Mouse (Mus musculus) kidney, postnatal 4 days (tissue): ENCODE data around the gene Vps16.

Experiments
- DNase-seq, 2 experiments: peaks; one replicate each; pipeline ENCODE4 v3.0.0; 2021; ENCODE audit warnings: mixed read lengths in 2 of 2

Gene Vps16

DNA sequence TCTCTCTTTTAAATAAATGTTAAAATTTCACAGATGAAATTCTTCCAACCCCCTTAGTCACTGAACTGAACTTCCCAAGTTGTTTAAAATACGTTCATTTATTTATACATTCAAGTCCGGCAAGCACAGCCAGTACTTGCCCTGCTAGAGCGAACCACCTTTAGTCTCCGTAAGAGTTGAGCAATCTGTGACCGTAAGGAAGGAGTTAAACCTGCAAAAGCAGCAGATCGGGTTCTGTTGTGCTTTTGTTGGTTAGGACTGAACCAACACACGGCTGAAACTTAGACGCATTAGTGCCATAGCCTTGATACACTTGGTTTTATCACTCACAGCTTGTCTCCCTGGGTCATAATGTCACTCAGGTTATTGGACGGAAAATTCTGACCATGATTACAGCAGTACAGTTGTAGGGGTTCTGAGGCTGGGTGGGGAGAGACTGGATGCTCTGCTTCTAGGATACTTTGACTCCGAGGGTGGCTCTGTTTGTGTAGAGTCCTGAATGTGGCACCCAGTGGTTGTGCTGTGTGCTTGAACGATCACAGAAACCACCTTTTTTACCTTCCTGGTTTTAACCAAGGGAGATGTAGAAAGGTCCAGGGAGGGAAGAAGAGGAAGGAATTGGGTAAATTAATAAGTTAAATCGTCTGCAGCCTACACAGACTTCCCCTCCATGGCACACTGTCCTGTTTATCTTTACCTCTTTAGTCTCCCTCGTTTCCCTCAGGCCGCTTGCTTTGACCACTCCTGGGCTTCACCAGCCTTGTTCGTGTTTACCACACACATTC lies 37.3 kb downstream of the Vps16 start:
- DNase-seq = no peak

DNA sequence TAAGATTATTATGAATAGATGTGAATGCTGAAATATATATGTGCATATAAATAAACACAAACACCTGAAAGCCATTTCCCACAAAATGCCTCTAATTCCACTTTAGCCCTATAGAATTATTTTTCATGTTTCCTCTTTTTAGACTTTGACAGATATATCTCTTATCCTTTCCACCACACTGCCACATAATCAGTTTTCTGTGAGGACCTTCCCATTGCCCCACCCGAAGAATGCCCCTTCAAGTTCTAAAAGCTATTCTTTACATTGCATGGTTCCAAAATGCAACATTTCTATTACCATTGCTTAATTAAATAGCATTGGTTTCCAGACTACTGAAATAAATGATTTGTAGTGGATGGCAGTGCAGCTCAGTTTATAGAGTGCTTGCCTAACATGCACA lies 42.3 kb downstream of the Vps16 start:
- DNase-seq = no peak

DNA sequence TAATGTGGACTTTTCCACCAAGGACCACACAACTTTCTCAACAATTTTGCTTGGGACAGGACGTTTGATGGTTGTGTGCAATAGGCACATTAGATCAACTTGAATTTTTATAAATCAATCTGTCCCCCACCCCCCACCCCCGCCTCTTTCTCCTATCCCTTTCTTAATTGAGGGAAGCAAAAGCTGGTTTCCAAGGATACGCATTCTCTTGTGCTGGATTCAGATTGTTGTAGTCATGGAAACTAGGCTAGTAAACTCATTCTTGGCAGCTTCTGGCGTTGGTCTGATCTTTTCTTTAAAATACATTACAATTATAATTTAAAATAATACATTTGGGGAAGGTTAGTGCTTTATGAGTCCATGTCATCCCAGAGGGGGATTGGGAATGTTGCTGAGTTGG lies 45.2 kb downstream of the Vps16 start:
- DNase-seq = no peak

DNA sequence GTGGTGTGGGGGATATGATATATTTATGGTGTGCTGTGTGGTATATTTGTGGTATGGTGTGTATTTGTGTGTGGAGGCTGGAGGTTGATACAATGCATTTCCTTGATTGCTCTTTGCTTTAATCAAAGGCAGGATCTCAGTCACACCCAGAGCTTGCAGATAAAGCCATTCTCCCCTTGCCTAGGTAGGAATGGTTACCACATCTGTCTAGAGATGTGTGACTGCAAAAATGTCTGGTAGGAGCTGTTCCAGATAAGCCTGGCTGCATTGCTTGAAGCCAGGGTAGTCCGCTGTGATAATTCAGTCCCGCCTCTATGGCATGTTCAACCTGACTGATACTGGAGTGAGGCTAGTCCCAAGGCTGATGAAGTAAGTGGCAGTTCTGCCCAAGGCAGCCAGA lies 45.8 kb downstream of the Vps16 start:
- DNase-seq = no peak

DNA sequence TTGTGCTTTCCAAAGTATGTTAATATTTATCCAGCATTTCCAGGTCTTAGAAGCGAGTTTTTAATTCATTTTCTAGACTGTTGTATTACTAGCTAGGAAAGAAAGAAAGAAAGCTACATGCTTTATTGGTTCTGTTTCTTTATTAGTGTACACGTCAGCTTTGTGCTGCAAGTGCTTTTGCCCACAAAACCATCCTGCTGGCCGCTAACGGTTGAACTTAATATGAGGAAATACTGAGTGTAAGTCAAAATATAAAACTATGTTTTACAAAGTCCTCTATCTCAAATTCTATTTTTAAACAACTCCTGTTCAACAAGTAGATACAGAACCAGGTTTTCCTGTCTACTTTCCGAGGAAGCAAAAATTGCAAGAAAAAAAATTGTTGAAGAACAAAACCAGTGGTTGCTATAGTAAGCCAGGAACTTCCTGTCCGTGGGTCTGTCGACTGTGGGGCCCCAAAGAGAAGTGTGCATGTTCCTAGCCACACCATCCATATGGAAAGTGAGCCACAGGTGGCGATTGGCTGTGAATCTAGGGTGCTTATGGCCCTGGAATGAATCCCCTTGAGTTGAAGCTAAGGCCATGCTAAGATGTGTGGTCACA lies 48.9 kb downstream of the Vps16 start:
- DNase-seq = no peak

DNA sequence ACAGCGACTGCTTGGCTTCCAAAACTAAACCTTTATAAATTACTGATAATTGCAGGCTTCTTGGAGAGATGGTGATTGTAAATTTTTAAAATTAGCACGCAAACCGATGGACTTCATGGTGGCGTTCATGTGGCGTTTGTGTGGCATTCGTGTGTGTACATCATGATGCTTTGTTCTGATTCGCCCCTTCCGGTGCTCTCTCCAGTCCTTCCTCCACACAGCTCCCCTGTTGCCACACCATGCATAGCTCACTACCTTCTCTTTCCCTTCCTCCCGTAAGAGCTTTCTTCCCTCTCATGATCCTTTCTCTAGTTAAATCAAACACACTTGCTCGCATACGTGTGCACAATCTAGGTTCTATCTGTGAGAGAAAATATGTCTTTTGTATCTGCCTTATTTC lies 51.6 kb downstream of the Vps16 start:
- no peak for DNase-seq

DNA sequence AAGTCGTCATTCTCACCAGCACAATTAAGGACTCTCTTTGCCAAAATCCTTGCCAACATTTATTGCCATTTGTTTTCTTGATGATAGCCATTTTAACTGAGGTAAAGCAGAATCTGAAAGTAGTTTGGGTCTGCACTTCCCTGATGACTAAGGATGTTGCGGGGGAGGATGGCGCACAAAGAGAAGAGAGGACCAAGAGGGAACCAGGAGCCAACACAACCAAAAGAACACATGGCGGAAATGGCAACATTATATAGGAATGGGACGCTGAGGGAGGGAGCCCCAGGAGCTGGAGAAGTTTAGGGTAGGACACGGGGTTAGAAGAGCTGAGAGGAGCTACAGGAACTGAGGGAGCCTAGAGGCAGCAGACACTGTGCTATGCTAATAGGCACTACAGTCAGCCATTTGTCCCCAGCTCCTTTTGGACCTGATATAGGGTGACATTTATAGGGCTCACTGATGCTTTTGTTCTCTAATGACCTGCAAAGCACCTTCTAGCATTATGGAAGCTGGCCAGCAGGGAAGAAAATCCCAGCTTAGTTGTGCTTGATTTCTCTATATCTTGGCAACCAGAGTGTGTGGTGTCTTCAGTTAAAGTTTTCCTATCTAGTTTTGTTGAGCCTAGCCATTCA lies 52.6 kb downstream of the Vps16 start:
- no peak for DNase-seq

DNA sequence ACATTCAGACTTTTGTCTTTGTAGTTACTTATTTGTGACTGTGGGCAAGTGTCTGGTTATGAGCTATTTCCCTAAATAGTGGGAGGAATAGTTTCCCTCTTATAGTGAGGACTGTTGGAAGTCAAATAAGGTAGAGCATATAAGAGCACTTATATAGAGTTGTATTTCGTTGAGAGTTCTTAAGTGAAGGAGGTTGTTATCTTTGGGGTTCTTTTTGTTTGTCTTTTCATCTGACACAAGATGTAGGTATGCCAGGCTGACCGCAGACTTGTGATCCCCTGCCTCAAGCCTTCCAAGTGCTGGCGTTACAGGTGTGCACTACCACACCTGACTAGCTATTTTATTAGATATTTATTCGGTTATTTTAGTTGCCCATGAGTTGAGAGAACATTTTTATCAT lies 58.0 kb downstream of the Vps16 start:
- DNase-seq = no peak

DNA sequence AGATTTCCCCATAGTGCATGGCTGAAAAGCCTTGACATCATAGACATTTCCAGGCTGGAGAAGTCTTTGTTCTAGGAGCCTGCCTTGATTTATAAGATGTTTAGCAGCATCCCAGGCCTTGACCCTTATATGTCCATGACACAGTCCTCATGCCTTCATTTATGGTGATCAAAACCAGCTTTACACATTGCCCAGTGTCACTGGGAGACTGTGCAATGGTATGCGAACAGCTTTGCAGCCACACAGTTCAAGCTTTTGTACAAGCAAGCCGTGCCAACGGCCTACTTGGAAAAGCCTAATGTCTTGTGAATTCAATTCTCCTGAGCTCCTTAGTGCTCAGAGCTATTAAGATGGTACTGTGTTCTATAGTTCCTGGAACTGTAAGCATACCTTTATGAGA lies 58.6 kb downstream of the Vps16 start:
- peak in 1 of 2 experiments; percentile 7 for DNase-seq

DNA sequence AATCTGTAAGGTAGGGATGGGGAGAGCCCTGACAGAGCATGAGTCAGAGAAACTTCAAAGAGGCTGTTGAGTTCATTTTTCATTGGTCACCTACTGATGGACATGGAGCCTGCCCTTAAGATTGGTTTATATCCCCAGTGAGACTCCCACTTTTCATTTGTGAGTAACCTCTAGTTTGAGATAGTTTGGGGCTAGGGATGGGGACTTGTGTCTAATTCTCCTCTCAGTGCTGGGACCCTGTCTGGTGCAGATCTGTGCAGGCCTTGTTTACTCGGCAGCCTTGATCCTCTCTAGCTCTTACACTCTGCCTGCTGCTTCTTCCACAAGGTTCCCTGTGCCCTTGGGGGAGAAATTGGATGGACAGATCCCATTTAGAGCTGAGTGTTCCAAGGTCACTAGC lies 60.1 kb downstream of the Vps16 start:
- DNase-seq = no peak

DNA sequence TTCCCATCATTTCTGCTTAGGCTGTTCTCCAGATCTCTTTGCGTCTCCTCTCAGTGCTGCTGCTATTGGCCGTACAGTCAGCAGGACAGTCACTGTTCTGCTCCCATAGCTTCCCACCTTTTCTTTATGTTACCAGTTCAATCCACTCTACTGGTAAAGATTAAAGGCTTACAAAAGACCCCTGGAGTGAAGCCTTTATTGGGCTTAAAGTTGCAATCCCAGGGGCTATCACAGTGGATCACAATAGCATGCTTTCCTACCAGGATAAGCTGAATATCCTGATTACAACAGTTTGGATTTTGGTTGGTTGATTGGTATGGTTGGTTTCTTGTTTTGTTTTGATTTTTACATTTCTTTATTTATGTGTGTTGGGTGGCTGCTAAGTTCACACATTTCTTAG lies 63.9 kb downstream of the Vps16 start:
- no peak for DNase-seq

DNA sequence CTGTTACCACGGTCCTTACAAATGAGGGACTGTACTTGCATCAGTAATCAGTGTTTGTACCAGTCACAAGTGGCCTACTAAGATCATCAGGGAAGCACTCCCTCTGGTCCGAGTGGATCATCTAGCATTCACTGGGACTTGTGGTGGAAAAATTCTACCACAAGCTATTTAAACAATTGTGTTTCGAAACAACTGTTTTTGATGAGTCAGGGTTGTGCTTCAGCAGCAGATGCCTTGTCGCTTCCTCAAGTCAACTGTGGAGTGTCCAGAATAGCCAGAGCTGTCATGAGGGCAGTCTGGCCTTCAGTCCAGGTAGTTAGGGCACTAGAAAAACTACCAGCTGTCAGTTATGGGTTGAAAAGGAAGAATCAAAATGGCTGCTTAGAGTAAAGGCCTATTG lies 64.5 kb downstream of the Vps16 start:
- DNase-seq = no peak

DNA sequence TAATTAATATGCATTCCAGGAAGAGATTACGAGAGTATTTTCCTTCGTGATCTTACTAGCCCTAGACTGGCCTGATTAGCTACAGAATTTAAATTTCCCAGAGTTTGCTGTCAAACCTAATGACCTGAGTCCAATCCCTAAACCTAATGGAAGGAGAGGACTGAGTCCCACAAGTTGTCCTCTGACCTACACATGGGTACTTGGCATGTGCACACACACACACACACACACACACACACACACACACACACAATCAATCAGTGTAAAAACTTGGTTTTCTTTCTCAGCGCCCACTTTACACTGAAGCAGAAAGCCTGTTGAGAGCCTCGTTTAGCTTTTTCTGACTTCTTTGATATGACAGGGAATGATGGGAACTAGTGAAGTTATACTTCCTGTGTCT lies 67.0 kb downstream of the Vps16 start:
- DNase-seq = no peak

DNA sequence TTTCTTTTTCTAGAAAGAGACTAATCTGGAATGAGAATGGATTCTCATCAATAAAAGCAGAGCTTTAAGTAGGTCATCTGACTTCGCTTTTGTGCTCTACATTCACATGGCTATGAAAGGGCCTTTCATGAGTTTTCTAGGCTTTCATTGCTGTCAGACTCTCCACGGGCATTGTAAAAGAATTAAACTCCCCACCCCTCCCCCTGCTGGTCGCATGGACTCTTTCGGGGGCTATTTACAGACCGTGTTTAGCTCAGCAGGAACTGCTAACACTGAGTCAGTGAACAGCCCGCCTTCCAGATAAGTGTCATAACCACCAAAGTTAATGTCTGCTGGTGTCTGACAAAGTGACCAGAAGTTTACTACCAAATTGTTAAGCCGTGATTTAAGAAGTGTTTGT lies 67.4 kb downstream of the Vps16 start:
- DNase-seq = peak; percentile 32 to 46
